Mouse (Mus musculus): ENCODE results near the gene Fgf23.

The Fgf23 gene

GRCm38 (mm10) chr6:127114753-127115456, 42.2 kb downstream of the Fgf23 start:
- no peak for DNase-seq (ENCODE audit: low spot score in 2 of 2)

GRCm38 (mm10) chr6:127122221-127122806, 49.6 kb downstream of the Fgf23 start:
- no peak for DNase-seq (ENCODE audit: low spot score in 2 of 2)

- DNase-seq (ENCODE audit: low spot score in 2 of 2), result no peak
Measured at GRCm38 (mm10) chr6:127122996-127123395, 50.3 kb downstream of the Fgf23 start.

- DNase-seq (ENCODE audit: low spot score in 2 of 2), result no peak
Measured at GRCm38 (mm10) chr6:127123506-127123905, 50.8 kb downstream of the Fgf23 start.

- DNase-seq (ENCODE audit: low spot score in 2 of 2), result no peak
Measured at GRCm38 (mm10) chr6:127129659-127130058, 57.0 kb downstream of the Fgf23 start.

GRCm38 (mm10) chr6:127130377-127130776, 57.7 kb downstream of the Fgf23 start:
- no peak for DNase-seq (ENCODE audit: low spot score in 2 of 2)

All from urinary bladder, adult 18-20 months (tissue).